Mouse (Mus musculus) forebrain, embryonic 16.5 days (tissue): ENCODE measurements around the gene Nap1l1. TPM values are rescaled to one million over a fixed set of nuclear protein-coding genes. Genes with fewer than 3 reads are reported as not detected.
"Not testable (repeated sequence)": the region's sequence is repeated elsewhere in the genome, so short reads cannot be mapped to it uniquely, and the experiment has no call there.

ENCODE experiments used
- ATAC-seq: fragments of 200-750 bp; cut with Nextera tagmentation; 2 replicates; pipeline ENCODE4 v1.8.0; 2017; ENCODE audit warnings: mild to moderate bottlenecking, moderate library complexity
- H3K27ac ChIP-seq: fragments of 300-500 bp; sonication (generic); 2 replicates; pipeline ENCODE4 v1.5.1; 2014; ENCODE audit warnings: low read length, control low read depth
- H3K27me3 ChIP-seq: fragments of 300-500 bp; sonication (generic); replicated peaks from 2 replicates; pipeline ENCODE4 v1.6.1; 2014; ENCODE audit warnings: low read length; ENCODE audit not compliant: control insufficient read depth, insufficient read depth
- H3K36me3 ChIP-seq: fragments of 300-500 bp; sonication (generic); 2 replicates; pipeline ENCODE4 v1.6.1; 2014; ENCODE audit not compliant: control insufficient read depth, insufficient read depth
- H3K4me1 ChIP-seq: fragments of 300-500 bp; sonication (generic); replicated peaks from 2 replicates; pipeline ENCODE4 v1.6.1; 2014; ENCODE audit warnings: low read length; ENCODE audit not compliant: control insufficient read depth, insufficient read depth
- H3K4me2 ChIP-seq: fragments of 300-500 bp; sonication (generic); 2 replicates; pipeline ENCODE4 v1.6.1; 2014; ENCODE audit warnings: mild to moderate bottlenecking, low read length, control low read depth
- H3K4me3 ChIP-seq: fragments of 300-500 bp; sonication (generic); replicated peaks from 2 replicates; pipeline ENCODE4 v1.5.1; 2014; ENCODE audit warnings: mild to moderate bottlenecking, low read length, control low read depth
- H3K9ac ChIP-seq: fragments of 300-500 bp; sonication (generic); replicated peaks from 2 replicates; pipeline ENCODE4 v1.6.1; 2014; ENCODE audit warnings: low read depth, low read length, control low read depth
- H3K9me3 ChIP-seq: fragments of 300-500 bp; sonication (generic); 2 replicates; pipeline ENCODE4 v1.6.1; 2016; ENCODE audit warnings: low read length; ENCODE audit not compliant: control insufficient read depth
- WGBS: fragments of 180-500 bp; shearing (Covaris S2); extraction: QIAGEN DNeasy Blood & Tissue Kit; methylation state at CpG from one replicate; pipeline ENCODE4 v1.1.7; 2014; 5-methylcytosine and 5-hydroxymethylcytosine counted together
- polyA plus RNA-seq: library from polyadenylated mRNA; unstranded; fragments of >200 nt; fragmentation: Nextera tagmentation; extraction: Ambion mirVana; gene quantifications from 2 replicates; pipeline ENCODE4 v1.2.1, GENCODE M21; 2015

The Nap1l1 gene
- polyA plus RNA-seq = 199 and 215 TPM in 2 replicates

DNA sequence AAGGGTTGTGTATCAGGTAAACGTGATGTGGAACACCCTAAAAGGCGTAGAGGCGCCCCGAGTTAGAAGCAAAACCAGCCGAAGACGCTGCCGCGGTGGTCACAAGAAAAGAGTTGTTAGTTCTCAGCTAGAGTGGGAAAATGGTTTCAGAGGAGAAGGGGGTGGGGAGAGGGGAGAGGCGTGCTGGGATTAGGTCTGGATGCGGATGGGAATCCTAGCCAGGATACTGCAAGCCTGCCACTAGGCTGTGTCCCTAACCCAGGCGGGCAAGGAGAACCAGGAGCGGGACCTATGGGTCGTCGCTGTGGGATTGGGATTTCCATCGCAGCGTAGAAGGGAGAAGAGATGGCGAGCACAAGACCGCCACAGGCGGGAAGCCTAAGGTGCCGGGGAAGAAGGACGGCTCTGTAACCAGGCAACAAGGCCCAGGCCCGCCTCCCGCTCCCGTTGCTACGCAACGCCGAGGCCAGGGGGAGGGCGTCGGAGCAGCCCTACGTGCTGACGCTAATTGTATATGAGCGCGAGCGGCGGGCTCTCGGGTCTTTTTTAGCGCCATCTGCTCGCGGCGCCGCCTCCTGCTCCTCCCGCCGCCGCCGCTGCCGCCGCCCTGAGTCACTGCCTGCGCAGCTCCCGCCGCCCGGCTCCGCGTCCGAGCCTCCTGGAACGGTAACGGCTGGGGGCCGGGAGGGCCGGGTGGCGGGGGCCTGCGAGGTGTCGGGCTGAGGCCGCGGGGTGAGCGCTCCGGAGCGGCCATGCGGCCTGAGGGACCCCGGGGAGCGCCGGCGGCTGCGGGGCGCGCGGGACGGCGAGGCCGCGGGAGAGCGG is at the start of gene Nap1l1:
Gene Nap1l1 (plus strand): TSS at position 538 of the 825 bp plus-strand sequence.
- Histone ChIP-seq H3K27me3 (no peaks in the 10 kb centered on the region), H3K9me3 (no peaks in the 10 kb centered on the region), H3K9ac (peak within 1 kb of the TSS; percentile 98), H3K4me2 (peak within 1 kb of the TSS; percentile 73), H3K4me1 (peaks cover 27% of the 10 kb centered on the region), H3K4me3 (peak within 1 kb of the TSS; percentile 94), H3K36me3 (no peaks in the 10 kb centered on the region), H3K27ac (peak within 1 kb of the TSS; percentile 93)
- ATAC-seq = peak; percentile 100
- under 1% methylated on average over 73 of the region's 80 CpGs for WGBS

DNA sequence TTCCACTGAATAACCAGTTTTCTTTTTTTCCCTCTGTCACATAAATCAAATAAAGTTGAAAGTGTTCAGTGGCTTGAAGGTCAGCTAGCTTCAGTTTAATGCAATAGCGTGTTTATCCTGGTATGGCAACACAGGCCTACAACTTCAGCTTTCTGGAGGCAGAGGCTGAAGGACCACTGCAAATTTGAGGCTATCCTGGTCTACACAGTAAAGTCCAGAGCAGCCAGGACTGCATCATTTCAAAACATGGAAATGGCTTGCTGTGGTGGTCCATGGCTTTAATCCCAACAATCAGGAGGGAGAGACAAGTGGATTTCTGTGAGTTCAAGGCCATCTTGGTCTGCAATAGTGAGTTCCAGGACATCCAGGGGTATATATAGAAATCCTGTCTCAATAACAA is 46.5 kb upstream of the Nap1l1 start:
- Histone ChIP-seq H3K4me1 (peaks cover 9% of the 10 kb centered on the region), H3K4me3 (no peak overlapping the region), H3K9ac (no peak overlapping the region), H3K4me2 (no peak overlapping the region), H3K27ac (no peak overlapping the region), H3K27me3 (no peaks in the 10 kb centered on the region), H3K9me3 (no peaks in the 10 kb centered on the region), H3K36me3 (no peaks in the 10 kb centered on the region)
- ATAC-seq = no peak
- WGBS = 97% methylated on average over 1 of the region's 1 CpGs

DNA sequence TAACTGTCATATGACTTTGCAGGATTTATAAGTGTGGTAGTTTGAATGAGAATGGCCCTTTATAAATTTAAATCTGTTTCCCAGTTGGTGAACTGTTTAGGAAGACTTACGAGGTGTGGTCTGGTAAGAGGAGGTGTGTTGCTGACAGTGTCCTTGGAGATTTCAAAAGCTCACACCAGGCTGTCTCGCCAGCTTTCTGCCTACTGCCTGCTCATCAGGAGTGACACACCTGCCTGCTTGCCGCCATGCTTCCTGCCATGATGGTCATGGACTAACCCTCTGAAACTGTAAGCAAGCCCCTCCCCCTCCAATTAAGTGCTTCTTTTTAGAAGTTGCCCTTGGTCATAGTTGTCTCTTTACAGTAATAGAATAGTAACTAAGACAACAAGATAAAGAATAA is 39.5 kb upstream of the Nap1l1 start:
- 88% methylated on average over 3 of the region's 3 CpGs for WGBS
- no peaks in the 10 kb centered on the region for H3K9me3 ChIP-seq
- no peak overlapping the region for H3K27ac ChIP-seq
- H3K4me2 ChIP-seq = no peak overlapping the region
- no peak for ATAC-seq
- H3K4me3 ChIP-seq = no peak overlapping the region
- H3K36me3 ChIP-seq = no peaks in the 10 kb centered on the region
- H3K4me1 ChIP-seq = no peaks in the 10 kb centered on the region
- H3K27me3 ChIP-seq = no peaks in the 10 kb centered on the region
- H3K9ac ChIP-seq = no peak overlapping the region

GRCm38 (mm10) chr10:111441034-111441440 is 32.0 kb upstream of the Nap1l1 start:
- Histone ChIP-seq H3K27ac (no peak overlapping the region), H3K4me2 (no peak overlapping the region), H3K36me3 (no peaks in the 10 kb centered on the region), H3K27me3 (no peaks in the 10 kb centered on the region), H3K4me3 (no peak overlapping the region), H3K4me1 (0 out of 2 replicates have a peak, but pooled peaks cover 4% of the 10 kb centered on the region), H3K9me3 (no peaks in the 10 kb centered on the region), H3K9ac (no peak overlapping the region)
- 65% methylated on average over 3 of the region's 3 CpGs for WGBS
- ATAC-seq = peak; percentile 65

- H3K9me3 ChIP-seq = no peaks in the 10 kb centered on the region
- H3K36me3 ChIP-seq = no peaks in the 10 kb centered on the region
- no peak for ATAC-seq
- H3K27ac ChIP-seq = no peak overlapping the region
- H3K4me1 ChIP-seq = 0 out of 2 replicates have a peak, but pooled peaks cover 4% of the 10 kb centered on the region
- no peak overlapping the region for H3K9ac ChIP-seq
- no peak overlapping the region for H3K4me2 ChIP-seq
- H3K4me3 ChIP-seq = no peak overlapping the region
- WGBS = 86% methylated on average over 9 of the region's 9 CpGs
- H3K27me3 ChIP-seq = no peaks in the 10 kb centered on the region
Observed at GRCm38 (mm10) chr10:111444199-111444598, 28.8 kb upstream of the Nap1l1 start.

DNA sequence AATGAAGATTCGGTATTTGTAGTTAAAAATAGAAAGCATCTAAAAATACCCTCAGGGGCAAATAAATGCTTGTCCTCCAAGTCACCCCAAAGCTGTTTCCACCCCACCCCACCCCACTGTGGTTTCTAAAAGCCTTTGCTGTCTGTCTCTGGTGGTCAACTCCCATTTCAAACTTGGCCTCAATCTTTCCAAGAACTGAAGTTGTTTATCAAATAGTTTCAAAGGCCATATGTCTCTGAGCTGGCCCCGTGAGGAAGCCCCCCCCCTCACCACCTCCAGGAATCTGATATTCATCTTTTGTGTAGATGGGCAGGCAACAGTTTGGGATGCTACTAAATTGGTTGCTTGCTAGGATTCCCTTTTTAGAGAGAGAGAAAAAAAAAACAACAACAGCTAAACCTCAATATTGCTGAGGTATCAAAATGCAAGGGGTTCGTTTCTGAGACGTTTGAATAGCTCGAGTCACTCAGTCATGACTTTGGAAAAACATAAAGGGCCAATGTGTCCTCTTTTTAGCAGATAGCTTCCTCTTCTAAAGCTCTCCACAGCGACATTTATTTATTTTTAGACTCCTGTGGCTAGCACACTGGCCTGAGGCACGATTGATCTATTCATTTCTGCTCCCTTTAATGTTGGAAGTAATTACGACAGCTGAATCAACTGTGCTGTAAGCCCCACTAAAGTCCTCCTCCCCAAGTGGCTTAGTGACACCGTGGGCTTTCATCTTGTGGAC is 26.9 kb upstream of the Nap1l1 start:
- no peak for ATAC-seq
- WGBS = 20% methylated on average over 9 of the region's 9 CpGs
- H3K4me2 ChIP-seq = no peak overlapping the region

DNA sequence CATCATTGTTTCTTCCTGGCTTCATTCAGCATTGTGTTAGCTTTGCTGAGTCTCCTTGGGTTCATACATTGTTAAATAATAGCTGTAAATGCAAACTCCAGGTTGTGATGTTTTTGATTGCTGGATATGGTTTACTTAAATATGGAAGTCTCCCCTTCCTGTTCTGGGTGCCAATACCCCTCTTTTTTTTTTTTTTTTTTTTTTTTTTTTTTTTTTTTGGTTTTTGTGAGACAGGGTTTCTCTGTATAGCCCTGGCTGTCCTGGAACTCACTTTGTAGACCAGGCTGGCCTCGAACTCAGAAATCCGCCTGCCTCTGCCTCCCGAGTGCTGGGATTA is 26.4 kb upstream of the Nap1l1 start:
- ATAC-seq, H3K9ac ChIP-seq, H3K9me3 ChIP-seq, H3K4me1 ChIP-seq, H3K27me3 ChIP-seq, H3K36me3 ChIP-seq, H3K4me3 ChIP-seq, H3K27ac ChIP-seq, H3K4me2 ChIP-seq: not testable (repeated sequence)
- WGBS = 91% methylated on average over 3 of the region's 3 CpGs

More for the DNA sequence above, 26.9 kb upstream of the Nap1l1 start:
- Histone ChIP-seq H3K4me3 (no peak overlapping the region), H3K27me3 (no peaks in the 10 kb centered on the region), H3K36me3 (no peaks in the 10 kb centered on the region), H3K27ac (no peak overlapping the region), H3K9ac (no peak overlapping the region), H3K9me3 (no peaks in the 10 kb centered on the region), H3K4me1 (0 out of 2 replicates have a peak, but pooled peaks cover under 1% of the 10 kb centered on the region)

DNA sequence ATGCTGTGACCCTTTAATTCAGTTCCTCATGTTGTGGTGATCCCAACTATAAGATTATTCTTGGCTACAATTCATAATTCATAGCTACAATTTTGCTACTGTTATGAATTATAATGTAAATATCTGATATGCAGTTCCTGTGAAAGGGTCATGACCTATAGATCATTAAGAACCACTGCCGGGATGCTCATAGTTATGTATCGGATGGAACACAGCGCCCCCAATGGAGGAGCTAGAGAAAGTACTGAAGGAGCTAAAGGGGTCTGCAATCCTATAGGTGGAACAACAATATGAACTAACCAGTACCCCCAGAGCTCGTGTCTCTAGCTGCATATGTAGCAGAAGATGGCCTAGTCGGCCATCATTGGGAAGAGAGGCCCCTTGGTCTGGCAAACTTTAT is 23.4 kb upstream of the Nap1l1 start:
- not testable (repeated sequence) for ATAC-seq, H3K9ac ChIP-seq, H3K27me3 ChIP-seq, H3K36me3 ChIP-seq, H3K4me1 ChIP-seq, H3K27ac ChIP-seq, H3K4me2 ChIP-seq, H3K9me3 ChIP-seq, H3K4me3 ChIP-seq
- 68% methylated on average over 5 of the region's 5 CpGs for WGBS

- H3K4me3 ChIP-seq = no peak overlapping the region
- WGBS = 93% methylated on average over 1 of the region's 1 CpGs
- no peak overlapping the region for H3K9ac ChIP-seq
- ATAC-seq = no peak
- no peaks in the 10 kb centered on the region for H3K36me3 ChIP-seq
- no peak overlapping the region for H3K27ac ChIP-seq
- H3K4me1 ChIP-seq = no peaks in the 10 kb centered on the region
- H3K4me2 ChIP-seq = no peak overlapping the region
- H3K27me3 ChIP-seq = no peaks in the 10 kb centered on the region
- H3K9me3 ChIP-seq = no peaks in the 10 kb centered on the region
Observed at GRCm38 (mm10) chr10:111451683-111452322, 21.2 kb upstream of the Nap1l1 start.
